Mouse (Mus musculus) G1E (cell line): ENCODE measurements around the gene Tnpo2.

Experiments
- CTCF ChIP-seq: IDR thresholded peaks from 2 replicates; pipeline ENCODE4 v1.5.1; 2012; ENCODE audit warnings: low read depth, low read length, inconsistent platforms, mixed read lengths
- GATA1 ChIP-seq: IDR thresholded peaks from 2 replicates; pipeline ENCODE4 v1.6.1; 2012; ENCODE audit warnings: borderline replicate concordance, low read length, inconsistent platforms, mixed read lengths
- POLR2AphosphoS5 ChIP-seq: IDR thresholded peaks from 2 replicates; pipeline ENCODE4 v1.6.1; 2012; ENCODE audit warnings: low read depth, low read length, inconsistent platforms; ENCODE audit not compliant: insufficient replicate concordance
- TAL1 ChIP-seq: conservative IDR thresholded peaks from 2 replicates; pipeline ENCODE4 v1.6.1; 2012; ENCODE audit warnings: low read depth, low read length, inconsistent platforms, mixed read lengths

GRCm38 (mm10) chr8:85043619-85044018 lies 6.9 kb downstream of the Tnpo2 start:
- TF ChIP-seq CTCF (no peak), POLR2AphosphoS5 (no peak), GATA1 (no peak), TAL1 (no peak)
